8 mouse cellular contexts compared by ENCODE assay signal in genomic region chr11:104608249-104608920, GRCm38 (mm10). TPM values are rescaled to one million over a fixed set of nuclear protein-coding genes. Genes with fewer than 3 reads are reported as not detected.
DNase-seq lines count a peak whose midpoint lies in the region; ATAC-seq and TF ChIP-seq lines count a peak whose summit lies in the region.

No protein-coding gene starts in this region.

- H3K9ac ChIP-seq in lung, embryonic 16.5 days (ENCODE audit: low read length), result peak overlapping the region; percentile 63
- peak overlapping the region; percentile 44 for H3K9ac ChIP-seq in forebrain, embryonic 11.5 days (ENCODE audit: low read length)
- peak overlapping the region; percentile 56 for H3K9ac ChIP-seq in limb, embryonic 14.5 days (ENCODE audit: low read depth, low read length, severe bottlenecking)

- peak; percentile 46 for ATAC-seq in lung, embryonic 16.5 days (ENCODE audit: low read depth)
- peak; percentile 59 for ATAC-seq in forebrain, embryonic 11.5 days (replicated peaks; ENCODE audit: low FRiP score)
- ATAC-seq in limb, embryonic 14.5 days (ENCODE audit: low FRiP score, low read depth), result peak; percentile 23; the same call in 1 of the 2 replicates

- WGBS in lung, embryonic 16.5 days, result 6% methylated on average over 19 of the region's 23 CpGs
- under 1% methylated on average over 23 of the region's 23 CpGs for WGBS in forebrain, embryonic 11.5 days
- WGBS in limb, embryonic 14.5 days, result 1% methylated on average over 18 of the region's 23 CpGs
- WGBS in small intestine, adult 2 months, result 4% methylated on average over 23 of the region's 23 CpGs

- no peak overlapping the region for H3K27ac ChIP-seq in lung, embryonic 16.5 days (ENCODE audit: low read length)
- H3K27ac ChIP-seq in forebrain, embryonic 11.5 days (ENCODE audit: low read depth, low read length), result no peak overlapping the region
- no peak overlapping the region for H3K27ac ChIP-seq in limb, embryonic 14.5 days (replicated peaks; ENCODE audit: low read depth, low read length)
- peak overlapping the region; percentile 87 for H3K27ac ChIP-seq in small intestine, adult 2 months (ENCODE audit: insufficient read depth, low read depth, low read length)

- H3K4me2 ChIP-seq in lung, embryonic 16.5 days (ENCODE audit: low read depth, low read length), result peak overlapping the region; percentile 83
- peak overlapping the region; percentile 68 for H3K4me2 ChIP-seq in forebrain, embryonic 11.5 days (ENCODE audit: low read depth, low read length, severe bottlenecking)
- H3K4me2 ChIP-seq in limb, embryonic 14.5 days (replicated peaks; ENCODE audit: low read depth, low read length, severe bottlenecking), result peak overlapping the region; percentile 88

- peaks cover 2% of the 10 kb centered on the region; the same call in 1 of the 2 replicates for H3K27me3 ChIP-seq in lung, embryonic 16.5 days (ENCODE audit: control insufficient read depth, insufficient read depth, low read depth, low read length)
- H3K27me3 ChIP-seq in forebrain, embryonic 11.5 days (ENCODE audit: control insufficient read depth, insufficient read depth, low read length), result peaks cover 16% of the 10 kb centered on the region
- peaks cover 19% of the 10 kb centered on the region for H3K27me3 ChIP-seq in limb, embryonic 14.5 days (ENCODE audit: control insufficient read depth, insufficient read depth, low read length)
- peaks cover 14% of the 10 kb centered on the region for H3K27me3 ChIP-seq in small intestine, adult 2 months (ENCODE audit: control insufficient read depth, insufficient read depth, low read length)

- no peak for TF ChIP-seq CTCF in small intestine, adult 2 months (IDR thresholded peaks at IDR 0.05; ENCODE audit: extremely low read depth, insufficient read length, insufficient replicate concordance, low read depth, low read length)

- TF ChIP-seq POLR2A in limb, embryonic 14.5 days (IDR thresholded peaks at IDR 0.05; ENCODE audit: borderline replicate concordance, extremely low read depth, insufficient read depth, insufficient read length), result no peak
- no peak; the same call in 1 of the 2 replicates for TF ChIP-seq POLR2A in small intestine, adult 2 months (IDR thresholded peaks at IDR 0.05; ENCODE audit: low read depth, low read length)

- peaks cover 4% of the 10 kb centered on the region; the same call in 1 of the 2 replicates for H3K4me1 ChIP-seq in lung, embryonic 16.5 days (replicated peaks; ENCODE audit: control insufficient read depth, insufficient read depth, low read length)
- H3K4me1 ChIP-seq in forebrain, embryonic 11.5 days (replicated peaks; ENCODE audit: control insufficient read depth, insufficient read depth, low read length), result peaks cover 5% of the 10 kb centered on the region; the same call in 1 of the 2 replicates
- peaks cover 3% of the 10 kb centered on the region; the same call in 1 of the 2 replicates for H3K4me1 ChIP-seq in limb, embryonic 14.5 days (ENCODE audit: control insufficient read depth, insufficient read depth, low read length)
- H3K4me1 ChIP-seq in small intestine, adult 2 months (ENCODE audit: control insufficient read depth, insufficient read depth, insufficient read length, low read length), result peaks cover 3% of the 10 kb centered on the region; the same call in 1 of the 2 replicates

- H3K4me3 ChIP-seq in lung, embryonic 16.5 days (ENCODE audit: low read length), result peak overlapping the region; percentile 56
- H3K4me3 ChIP-seq in forebrain, embryonic 11.5 days (ENCODE audit: low read depth, low read length), result peak overlapping the region; percentile 45
- H3K4me3 ChIP-seq in limb, embryonic 14.5 days (replicated peaks; ENCODE audit: low read length), result peak overlapping the region; percentile 49
- H3K4me3 ChIP-seq in small intestine, adult 2 months (ENCODE audit: low read depth, low read length), result peak overlapping the region; percentile 83

- H3K9me3 ChIP-seq in lung, embryonic 16.5 days (ENCODE audit: control insufficient read depth, low read length), result no peaks in the 10 kb centered on the region
- no peaks in the 10 kb centered on the region for H3K9me3 ChIP-seq in forebrain, embryonic 11.5 days (ENCODE audit: control insufficient read depth, low read length)
- no peaks in the 10 kb centered on the region for H3K9me3 ChIP-seq in limb, embryonic 14.5 days (ENCODE audit: control insufficient read depth, low read length)

- DNase-seq in lung, postnatal 14 days, result no peak
- DNase-seq in forebrain, embryonic 11.5 days (ENCODE audit: low spot score), result peak; percentile 60
- DNase-seq in limb, embryonic 14.5 days (ENCODE audit: low spot score), result no peak
- no peak for DNase-seq in retina, postnatal 1 day
- no peak for DNase-seq in cerebellum, adult 11-12 months
- no peak for DNase-seq in cerebellum, adult 11 months

- no peaks in the 10 kb centered on the region for H3K36me3 ChIP-seq in lung, embryonic 16.5 days (ENCODE audit: control insufficient read depth, insufficient read depth, low read length)
- H3K36me3 ChIP-seq in forebrain, embryonic 11.5 days (ENCODE audit: control insufficient read depth, insufficient read depth, low read length), result no peaks in the 10 kb centered on the region
- no peaks in the 10 kb centered on the region for H3K36me3 ChIP-seq in limb, embryonic 14.5 days (ENCODE audit: control insufficient read depth, insufficient read depth, low read length)
- H3K36me3 ChIP-seq in small intestine, adult 2 months (ENCODE audit: control insufficient read depth, insufficient read depth, low read length), result no peaks in the 10 kb centered on the region

RNA-seq across cellular contexts. Expression of gene Itgb3, which starts 0.6 kb away (rescaled TPM):
- 4.5 and 4.6 TPM in 2 replicates for polyA plus RNA-seq in lung, embryonic 16.5 days (2015; fragmentation: Nextera tagmentation; extraction: Ambion mirVana)
- polyA plus RNA-seq in forebrain, embryonic 11.5 days (2014; fragmentation: Nextera tagmentation; extraction: Ambion mirVana), result 0.98 and 1.1 TPM in 2 replicates
- polyA plus RNA-seq in limb, embryonic 14.5 days (2012; rRNA removed), result 2.9 TPM in 2 replicates
- polyA plus RNA-seq in limb, embryonic 14.5 days (2014; fragmentation: Nextera tagmentation; extraction: Ambion mirVana), result 1.2 and 1.4 TPM in 2 replicates
- 5.3 and 7.2 TPM in 2 replicates for polyA plus RNA-seq in small intestine, adult 2 months (2012; rRNA removed)

RNA-seq across cellular contexts. Expression of gene Myl4, which starts 57.9 kb away (rescaled TPM):
- 90.2 and 115 TPM in 2 replicates for polyA plus RNA-seq in lung, embryonic 16.5 days (2015; fragmentation: Nextera tagmentation; extraction: Ambion mirVana)
- polyA plus RNA-seq in forebrain, embryonic 11.5 days (2014; fragmentation: Nextera tagmentation; extraction: Ambion mirVana), result 0.44 and 0.84 TPM in 2 replicates
- 221 and 305 TPM in 2 replicates for polyA plus RNA-seq in limb, embryonic 14.5 days (2012; rRNA removed)
- 151 and 218 TPM in 2 replicates for polyA plus RNA-seq in limb, embryonic 14.5 days (2014; fragmentation: Nextera tagmentation; extraction: Ambion mirVana)
- polyA plus RNA-seq in small intestine, adult 2 months (2012; rRNA removed), result 2.2 and 3.4 TPM in 2 replicates

RNA-seq across cellular contexts. Expression of gene Cdc27, which starts 58.0 kb away (rescaled TPM):
- 36.2 and 37.8 TPM in 2 replicates for polyA plus RNA-seq in lung, embryonic 16.5 days (2015; fragmentation: Nextera tagmentation; extraction: Ambion mirVana)
- 56.4 and 62.7 TPM in 2 replicates for polyA plus RNA-seq in forebrain, embryonic 11.5 days (2014; fragmentation: Nextera tagmentation; extraction: Ambion mirVana)
- polyA plus RNA-seq in limb, embryonic 14.5 days (2012; rRNA removed), result 27.1 and 30.5 TPM in 2 replicates
- 43.0 and 43.4 TPM in 2 replicates for polyA plus RNA-seq in limb, embryonic 14.5 days (2014; fragmentation: Nextera tagmentation; extraction: Ambion mirVana)
- polyA plus RNA-seq in small intestine, adult 2 months (2012; rRNA removed), result 0.74 and 1.2 TPM in 2 replicates

Comparison
In these comparisons a context has a peak if more than half of its experiments do, and no peak if none do; other contexts are left out.
1. RNA of gene Myl4, which starts 57.9 kb away (polyA plus RNA-seq): 151 to 305 TPM in limb, embryonic 14.5 days and 90.2 to 115 TPM in lung, embryonic 16.5 days; 2.2 to 3.4 TPM in small intestine, adult 2 months and 0.44 to 0.84 TPM in forebrain, embryonic 11.5 days; every median in the first group is over 10 times any median in the second.
2. RNA of gene Cdc27, which starts 58.0 kb away (polyA plus RNA-seq): 56.4 to 62.7 TPM in forebrain, embryonic 11.5 days, 27.1 to 43.4 TPM in limb, embryonic 14.5 days and 36.2 to 37.8 TPM in lung, embryonic 16.5 days; 0.74 to 1.2 TPM in small intestine, adult 2 months; every median in the first group is over 10 times any median in the second.
3. Peak in every context shown above with its lines, with median percentiles within 50 percentile points of each other: ATAC-seq, H3K4me2 ChIP-seq, H3K4me3 ChIP-seq and H3K9ac ChIP-seq.